Mouse (Mus musculus) heart, embryonic 14.5 days (tissue): ENCODE results near the gene Sdad1. TPM values are rescaled to one million over a fixed set of nuclear protein-coding genes. Genes with fewer than 3 reads are reported as not detected.
A peak's percentile ranks its signal among the peaks of the same experiment; 100 is the strongest.

Experiments
- ATAC-seq: fragments of 200-750 bp; cut with Nextera tagmentation; 2 replicates; pipeline ENCODE4 v1.8.0; 2017; ENCODE audit warnings: low read depth, moderate TSS enrichment; ENCODE audit not compliant: insufficient number of reproducible peaks, insufficient read depth, low FRiP score
- H3K27ac ChIP-seq, 2 experiments: fragments of 200-500 bp in 1 of 2; fragments of 300-500 bp in 1 of 2; sonication (generic) in 1 of 2; replicated peaks in 1 of 2; 2 replicates each; pipeline ENCODE4 v1.5.1; 2012 to 2014; ENCODE audit warnings: low read depth in 2 of 2, low read length in 2 of 2, control low read depth in 1 of 2, mild to moderate bottlenecking in 1 of 2, mixed read lengths in 1 of 2; ENCODE audit not compliant: control insufficient read depth in 1 of 2, insufficient read depth in 1 of 2
- H3K27me3 ChIP-seq: fragments of 300-500 bp; sonication (generic); 2 replicates; pipeline ENCODE4 v1.6.1; 2014; ENCODE audit warnings: mild to moderate bottlenecking, low read length, control low read depth; ENCODE audit not compliant: control insufficient read depth, insufficient read depth
- H3K36me3 ChIP-seq: fragments of 300-500 bp; sonication (generic); 2 replicates; pipeline ENCODE4 v1.6.1; 2014; ENCODE audit warnings: mild to moderate bottlenecking, control low read depth, low read length, mixed read lengths; ENCODE audit not compliant: control insufficient read depth, insufficient read depth
- H3K4me1 ChIP-seq, 2 experiments: fragments of 200-500 bp in 1 of 2; fragments of 300-500 bp in 1 of 2; sonication (generic) in 1 of 2; 2 replicates each; pipeline ENCODE4 v1.6.1; 2012 to 2014; ENCODE audit warnings: low read length in 2 of 2, control low read depth in 1 of 2, mixed read lengths in 1 of 2; ENCODE audit not compliant: control insufficient read depth in 2 of 2, insufficient read depth in 2 of 2
- H3K4me2 ChIP-seq: fragments of 300-500 bp; sonication (generic); 2 replicates; pipeline ENCODE4 v1.6.1; 2014; ENCODE audit warnings: mild to moderate bottlenecking, low read length
- H3K4me3 ChIP-seq, 2 experiments: fragments of 200-500 bp in 1 of 2; fragments of 300-500 bp in 1 of 2; sonication (generic) in 1 of 2; 2 replicates each; pipeline ENCODE4 v1.5.1; 2012 to 2014; ENCODE audit warnings: low read length in 2 of 2, mild to moderate bottlenecking in 2 of 2, control low read depth in 1 of 2, low read depth in 1 of 2, moderate library complexity in 1 of 2; ENCODE audit not compliant: control insufficient read depth in 1 of 2, insufficient read depth in 1 of 2
- H3K9ac ChIP-seq: fragments of 300-500 bp; sonication (generic); 2 replicates; pipeline ENCODE4 v1.6.1; 2014; ENCODE audit warnings: mild to moderate bottlenecking, low read length
- H3K9me3 ChIP-seq: fragments of 300-500 bp; sonication (generic); 2 replicates; pipeline ENCODE4 v1.6.1; 2016; ENCODE audit warnings: low read length, control low read depth; ENCODE audit not compliant: control insufficient read depth
- WGBS: fragments of 180-500 bp; shearing (Covaris S2); extraction: QIAGEN DNeasy Blood & Tissue Kit; methylation state at CpG from one replicate; pipeline ENCODE4 v1.1.7; 2014; 5-methylcytosine and 5-hydroxymethylcytosine counted together
- polyA plus RNA-seq: library from polyadenylated mRNA; unstranded; fragments of >200 nt; fragmentation: Nextera tagmentation; extraction: Ambion mirVana; gene quantifications from 2 replicates; pipeline ENCODE4 v1.2.1, GENCODE M21; 2014

Sdad1 gene
- polyA plus RNA-seq, 1 experiment from 2014 or later, result 25.8 TPM

DNA sequence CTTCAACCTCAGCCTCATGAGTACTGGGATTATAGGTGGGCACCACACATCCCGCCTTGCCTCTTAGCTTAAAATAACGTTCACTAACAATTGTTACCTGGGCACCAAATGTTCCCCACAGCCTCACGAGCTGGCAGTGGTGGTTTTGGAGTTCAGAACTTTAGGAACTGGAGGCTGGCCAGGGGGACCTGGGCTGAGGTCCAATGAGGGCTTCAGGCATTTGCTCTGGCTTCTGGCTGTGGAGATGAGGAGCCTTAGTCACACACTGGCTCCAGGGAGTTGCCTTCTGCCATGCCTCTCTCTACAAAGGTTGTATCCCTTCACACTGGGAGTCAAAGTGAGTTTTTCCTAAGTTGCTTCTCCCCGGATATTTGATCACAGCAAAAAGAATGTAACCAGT, 27.7 kb downstream of the Sdad1 start:
- H3K4me3 ChIP-seq, result no peak overlapping the region
- no peak for ATAC-seq
- H3K4me1 ChIP-seq, result peaks cover 4 to 7% of the 10 kb centered on the region in 2 experiments; a peak in 2 of 4 replicates
- no peak overlapping the region for H3K27ac ChIP-seq
- no peaks in the 10 kb centered on the region for H3K9me3 ChIP-seq
- 65% methylated on average over 4 of the region's 4 CpGs for WGBS
- H3K36me3 ChIP-seq, result peaks cover 32% of the 10 kb centered on the region
- H3K9ac ChIP-seq, result no peak overlapping the region
- H3K27me3 ChIP-seq, result no peaks in the 10 kb centered on the region
- no peak overlapping the region for H3K4me2 ChIP-seq

- no peak overlapping the region for H3K4me2 ChIP-seq
- no peak overlapping the region for H3K9ac ChIP-seq
- no peak overlapping the region for H3K4me3 ChIP-seq
- H3K4me1 ChIP-seq, result peaks cover 8 to 9% of the 10 kb centered on the region in 2 experiments; a peak in 2 of 4 replicates
- no peaks in the 10 kb centered on the region for H3K27me3 ChIP-seq
- WGBS, result 86% methylated on average over 10 of the region's 10 CpGs
- no peaks in the 10 kb centered on the region for H3K36me3 ChIP-seq
- no peaks in the 10 kb centered on the region for H3K9me3 ChIP-seq
- ATAC-seq, result no peak
- H3K27ac ChIP-seq, result no peak overlapping the region
Observed at GRCm38 (mm10) chr5:92278942-92279537, 31.2 kb downstream of the Sdad1 start.

DNA sequence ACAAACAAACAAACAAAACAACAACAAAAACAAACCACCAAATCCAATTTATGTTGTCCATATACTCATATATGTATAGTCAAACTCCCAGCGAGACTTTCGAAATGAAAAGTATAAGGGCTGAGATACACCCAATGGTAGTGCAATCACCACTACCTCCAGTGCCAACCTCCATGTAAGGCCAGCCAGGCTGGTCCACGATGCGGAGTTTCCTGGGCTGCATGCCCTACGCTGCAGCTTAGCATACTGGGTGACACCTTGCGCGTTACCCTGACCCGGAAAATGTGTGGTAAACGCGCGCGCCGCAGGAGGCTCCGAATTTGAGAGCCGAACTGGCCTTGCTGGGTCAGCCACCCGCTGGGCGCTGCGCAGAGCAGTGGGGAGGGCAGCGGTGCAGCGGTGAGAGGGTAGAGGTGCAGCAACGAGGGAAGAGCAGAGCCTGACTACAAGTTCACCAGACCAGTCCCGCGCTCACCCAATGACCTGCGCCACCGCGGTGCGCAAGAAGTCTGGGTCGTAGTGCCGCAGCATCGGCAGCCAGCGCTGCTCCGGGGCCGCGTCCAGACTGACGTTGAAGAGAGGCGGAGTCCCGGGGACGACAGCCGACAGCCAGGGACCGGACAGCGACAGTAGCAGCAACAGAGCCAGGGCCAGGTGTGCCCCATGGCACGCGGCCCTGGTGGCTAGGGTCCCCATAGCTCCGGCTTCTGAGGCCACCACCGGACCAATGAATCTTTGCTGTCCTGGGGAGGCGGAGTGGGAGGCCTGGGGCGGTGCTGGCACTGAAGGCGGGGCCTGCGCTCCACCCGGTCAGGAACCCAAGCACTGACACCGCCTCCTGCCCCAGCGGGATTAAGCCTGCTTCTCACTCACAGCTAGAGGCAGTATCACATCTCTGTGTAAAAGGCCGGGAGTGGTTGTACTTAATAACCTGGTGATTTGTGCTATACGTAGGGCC, 32.6 kb downstream of the Sdad1 start, which contains the start of gene Naaa:
Naaa (minus strand) TSS at position 734 of the 958 bp plus-strand sequence.
- peak within 1 kb of the TSS; percentile 49 to 95 for H3K4me3 ChIP-seq
- no peaks in the 10 kb centered on the region for H3K9me3 ChIP-seq
- ATAC-seq, result peak; percentile 87
- H3K27ac ChIP-seq, result peak within 1 kb of the TSS; percentile 5 to 29; a peak in 2 of 4 replicates
- WGBS, result 3% methylated on average over 54 of the region's 54 CpGs
- peaks cover 5 to 8% of the 10 kb centered on the region in 2 experiments; a peak in 2 of 4 replicates for H3K4me1 ChIP-seq
- peak within 1 kb of the TSS; percentile 92 for H3K4me2 ChIP-seq
- no peaks in the 10 kb centered on the region for H3K27me3 ChIP-seq
- no peaks in the 10 kb centered on the region for H3K36me3 ChIP-seq
- peak within 1 kb of the TSS; percentile 70 for H3K9ac ChIP-seq

DNA sequence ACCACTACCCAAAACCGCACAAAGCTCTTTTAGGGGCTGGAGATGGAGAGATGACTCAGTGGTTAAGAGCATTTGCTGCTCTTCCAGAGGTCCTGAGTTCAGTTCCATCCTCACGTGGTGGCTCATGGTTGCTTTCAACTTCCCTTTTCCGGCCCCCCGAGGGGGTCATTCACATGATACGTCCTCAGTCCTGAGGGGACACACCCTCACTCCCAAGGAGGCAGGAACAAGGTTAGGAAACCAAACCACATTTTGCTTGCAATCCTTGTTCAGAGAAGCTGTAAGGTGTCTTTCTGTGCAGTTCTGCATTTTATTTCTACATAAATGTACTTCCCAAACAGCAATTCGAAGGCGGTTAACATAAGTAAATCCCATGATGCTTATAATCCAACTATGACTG, 39.8 kb downstream of the Sdad1 start:
- Histone ChIP-seq H3K4me2 (no peak overlapping the region), H3K27me3 (no peaks in the 10 kb centered on the region), H3K4me1 (no peaks in the 10 kb centered on the region), H3K9ac (no peak overlapping the region), H3K9me3 (no peaks in the 10 kb centered on the region), H3K27ac (no peak overlapping the region), H3K36me3 (no peaks in the 10 kb centered on the region), H3K4me3 (no peak overlapping the region)
- no peak for ATAC-seq
- WGBS, result 85% methylated on average over 7 of the region's 7 CpGs

GRCm38 (mm10) chr5:92263761-92264359, 46.4 kb downstream of the Sdad1 start:
- H3K9me3 ChIP-seq, result no peaks in the 10 kb centered on the region
- H3K27me3 ChIP-seq, result no peaks in the 10 kb centered on the region
- H3K27ac ChIP-seq, result peak overlapping the region in 1 of 2 experiments; percentile 29; a peak in 2 of 4 replicates
- H3K4me3 ChIP-seq, result no peak overlapping the region
- no peak overlapping the region for H3K9ac ChIP-seq
- H3K36me3 ChIP-seq, result no peaks in the 10 kb centered on the region
- ATAC-seq, result peak; percentile 72
- H3K4me1 ChIP-seq, result peaks cover 11 to 13% of the 10 kb centered on the region in 2 experiments; a peak in 3 of 4 replicates
- H3K4me2 ChIP-seq, result no peak overlapping the region
- WGBS, result 8% methylated on average over 4 of the region's 4 CpGs

DNA sequence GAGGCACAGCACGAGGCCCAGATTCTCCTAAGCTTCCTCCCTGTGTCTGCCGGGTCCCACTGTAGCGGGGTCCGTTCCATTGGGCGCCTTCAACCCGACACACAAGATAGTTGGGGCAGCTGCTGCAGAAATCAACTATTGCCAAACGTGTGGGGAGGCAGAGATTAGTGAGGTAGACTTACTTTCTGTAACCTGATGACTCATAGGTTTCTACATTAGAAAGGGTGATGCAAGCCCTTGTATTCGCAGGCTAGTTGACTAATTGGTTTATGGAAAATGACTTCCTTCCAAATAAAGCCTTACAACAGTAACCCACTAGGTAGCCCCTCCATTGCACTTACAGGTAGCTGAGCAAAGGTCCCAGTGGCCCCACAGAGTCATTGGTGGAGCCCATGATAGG, 47.6 kb downstream of the Sdad1 start:
- 84% methylated on average over 8 of the region's 8 CpGs for WGBS
- H3K4me1 ChIP-seq, result peaks cover 13% of the 10 kb centered on the region in 2 experiments; a peak in 3 of 4 replicates

DNA sequence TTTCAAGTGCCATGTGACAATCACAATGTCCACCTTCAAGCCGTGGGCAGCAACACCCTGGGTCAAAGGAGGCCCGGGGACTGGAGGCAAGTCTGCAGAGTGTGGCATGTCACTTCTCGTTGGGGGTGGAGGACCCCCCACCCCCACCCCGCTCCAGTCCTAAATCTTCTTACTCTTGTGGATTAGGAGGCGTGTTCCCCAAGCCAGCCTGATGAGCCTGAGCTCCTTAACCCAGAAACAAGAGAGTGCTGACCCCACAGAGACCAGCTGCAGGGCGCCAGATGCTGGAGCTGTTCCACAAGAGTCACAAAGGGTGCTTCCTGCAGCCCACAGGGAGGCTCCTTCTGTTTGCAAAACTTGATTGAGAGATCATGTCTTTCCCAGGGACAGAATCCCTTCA, 54.1 kb downstream of the Sdad1 start, which contains the start of gene Ppef2:
Ppef2 (minus strand) TSS at position 61 of the 400 bp plus-strand sequence.
- H3K4me2 ChIP-seq, result no peak within 1 kb of the TSS
- WGBS, result 36% methylated on average over 6 of the region's 6 CpGs
- H3K9me3 ChIP-seq, result no peaks in the 10 kb centered on the region
- no peak within 1 kb of the TSS for H3K27ac ChIP-seq
- no peak within 1 kb of the TSS for H3K4me3 ChIP-seq
- H3K9ac ChIP-seq, result no peak within 1 kb of the TSS
- H3K27me3 ChIP-seq, result no peaks in the 10 kb centered on the region
- ATAC-seq, result no peak
- H3K4me1 ChIP-seq, result peaks cover 0 to 2% of the 10 kb centered on the region in 2 experiments; a peak in 1 of 4 replicates
- no peaks in the 10 kb centered on the region for H3K36me3 ChIP-seq

More for the DNA sequence above, 47.6 kb downstream of the Sdad1 start:
- Histone ChIP-seq H3K27me3 (no peaks in the 10 kb centered on the region), H3K36me3 (no peaks in the 10 kb centered on the region), H3K9ac (no peak overlapping the region), H3K27ac (no peak overlapping the region), H3K9me3 (no peaks in the 10 kb centered on the region), H3K4me3 (no peak overlapping the region), H3K4me2 (no peak overlapping the region)
- no peak for ATAC-seq
